Mouse (Mus musculus): ENCODE results near the gene Bloc1s5.

GRCm38 (mm10) chr13:38545460-38545859 is 89.4 kb downstream of the Bloc1s5 start:
- TF ChIP-seq CTCF (IDR thresholded peaks at IDR 0.05; ENCODE audit: borderline replicate concordance, insufficient read depth, low read depth, low read length), result no peak
- no peak for TF ChIP-seq POLR2A (IDR thresholded peaks at IDR 0.05; ENCODE audit: borderline replicate concordance, insufficient read depth, low read length)
